Comparison of ENCODE assay signal across 20 mouse cellular contexts in genomic region chr13:23659636-23660366, GRCm38 (mm10). TPM values are rescaled to one million over a fixed set of nuclear protein-coding genes. Genes with fewer than 3 reads are reported as not detected.
"Had no signal": no experiment of that assay in that cellular context is flagged by ENCODE, and none has a peak within 500 bp of the region (broad histone marks: within the 10 kb centered on the region; RNA-seq: fewer than 3 reads in every experiment).

No protein-coding gene starts in this region.

- H3K4me3 ChIP-seq: liver, embryonic 15.5 days; megakaryocyte, embryonic 14.5 days had no signal

- H3K9ac ChIP-seq: liver, embryonic 15.5 days had no signal

- H3K36me3 ChIP-seq: liver, embryonic 15.5 days had no signal

- H3K27ac ChIP-seq: liver, embryonic 15.5 days; macrophage had no signal

- H3K4me2 ChIP-seq: liver, embryonic 11.5 days; liver, embryonic 15.5 days; midbrain, embryonic 11.5 days had no signal

- DNase-seq: kidney, adult 18-20 months; kidney, postnatal 14 days; layer of hippocampus, adult 9-11 months; layer of hippocampus, postnatal 36 days; lung, adult 2 months; lung, postnatal 10 days; right cerebral cortex, adult 18-20 months; right cerebral cortex, postnatal 25 days; thymus, postnatal 4 days had no signal

- H3K4me1 ChIP-seq: liver, embryonic 15.5 days had no signal

- ATAC-seq: midbrain, embryonic 16.5 days had no signal

- H3K9me3 ChIP-seq: liver, embryonic 15.5 days; megakaryocyte, embryonic 14.5 days had no signal

RNA-seq across cellular contexts. Expression of gene Hist1h1t, which starts 35.8 kb away (rescaled TPM):
- total RNA-seq: layer of hippocampus, adult 18-20 months; layer of hippocampus, postnatal 36 days; left cerebral cortex, postnatal 36 days had no signal
- polyA plus RNA-seq: kidney, embryonic 14.5 days; liver, embryonic 11.5 days; liver, embryonic 15.5 days; lung, adult 2 months; macrophage; midbrain, embryonic 11.5 days; midbrain, embryonic 16.5 days; neural tube, embryonic 14.5 days; small intestine, adult 2 months had no signal
